14 mouse cellular contexts compared by ENCODE assay signal in the genomic region with DNA sequence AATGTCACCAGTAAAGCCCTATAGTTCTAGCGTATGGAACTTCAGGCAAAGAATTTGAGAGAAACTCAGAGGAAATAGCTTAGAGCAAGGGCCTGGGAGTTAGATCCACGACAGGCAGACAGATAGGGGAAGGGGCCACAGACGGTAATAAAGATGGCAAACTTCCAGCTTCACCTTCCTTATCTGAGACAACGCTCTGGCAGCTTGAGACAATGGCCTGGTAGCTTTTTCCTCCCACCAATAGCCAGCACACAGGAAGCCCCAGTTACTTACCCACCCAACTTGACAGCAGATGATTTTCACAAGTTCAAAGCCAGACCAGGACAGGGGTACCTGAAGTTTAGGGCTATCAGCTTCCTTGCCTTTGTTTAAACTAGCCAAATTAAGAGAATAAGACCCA.
"Had no signal": no experiment of that assay in that cellular context is flagged by ENCODE, and none has a peak within 500 bp of the region (broad histone marks: within the 10 kb centered on the region; RNA-seq: fewer than 3 reads in every experiment).

No protein-coding gene starts in this region.

- H3K9me3 ChIP-seq: midbrain, embryonic 13.5 days; midbrain, embryonic 15.5 days; neural tube, embryonic 12.5 days; stomach, embryonic 15.5 days had no signal

- H3K27ac ChIP-seq: macrophage; midbrain, embryonic 13.5 days; midbrain, embryonic 15.5 days; neural tube, embryonic 12.5 days; stomach, embryonic 15.5 days; stomach, postnatal 0 days had no signal

- H3K4me3 ChIP-seq: midbrain, embryonic 13.5 days; midbrain, embryonic 15.5 days; neural tube, embryonic 12.5 days; stomach, embryonic 15.5 days had no signal

- H3K4me1 ChIP-seq: midbrain, embryonic 13.5 days; midbrain, embryonic 15.5 days; neural tube, embryonic 12.5 days; stomach, embryonic 15.5 days had no signal

- H3K9ac ChIP-seq: lung, embryonic 14.5 days; midbrain, embryonic 13.5 days; midbrain, embryonic 15.5 days; neural tube, embryonic 12.5 days; stomach, embryonic 15.5 days had no signal

- DNase-seq: lung, adult 18-20 months; lung, embryonic 14.5 days; lung, postnatal 10 days; lung, postnatal 36 days; right cerebral cortex, postnatal 14 days; thymus, adult 2 months; thymus, postnatal 25 days; thymus, postnatal 4 days had no signal

- H3K36me3 ChIP-seq: midbrain, embryonic 13.5 days; midbrain, embryonic 15.5 days; neural tube, embryonic 12.5 days; stomach, embryonic 15.5 days had no signal

- ATAC-seq: midbrain, embryonic 13.5 days; midbrain, embryonic 15.5 days had no signal

- H3K27me3 ChIP-seq: midbrain, embryonic 13.5 days; midbrain, embryonic 15.5 days; neural tube, embryonic 12.5 days; stomach, embryonic 15.5 days had no signal
